Mouse (Mus musculus) G1E-ER4 (cell line): ENCODE measurements around the gene S100a11. TPM values are rescaled to one million over a fixed set of nuclear protein-coding genes. Genes with fewer than 3 reads are reported as not detected.

ENCODE experiments used
- GATA1 ChIP-seq: IDR thresholded peaks from one replicate; pipeline ENCODE4 v1.8.0; 2012; ENCODE audit warnings: low read length, inconsistent platforms
- polyA plus RNA-seq: library from polyadenylated mRNA; stranded (reverse); fragments of >175 nt; gene quantifications from 2 replicates; pipeline ENCODE4 v1.2.3, GENCODE M21; 2012

Gene S100a11
- polyA plus RNA-seq, 1 experiment, result not detected

DNA sequence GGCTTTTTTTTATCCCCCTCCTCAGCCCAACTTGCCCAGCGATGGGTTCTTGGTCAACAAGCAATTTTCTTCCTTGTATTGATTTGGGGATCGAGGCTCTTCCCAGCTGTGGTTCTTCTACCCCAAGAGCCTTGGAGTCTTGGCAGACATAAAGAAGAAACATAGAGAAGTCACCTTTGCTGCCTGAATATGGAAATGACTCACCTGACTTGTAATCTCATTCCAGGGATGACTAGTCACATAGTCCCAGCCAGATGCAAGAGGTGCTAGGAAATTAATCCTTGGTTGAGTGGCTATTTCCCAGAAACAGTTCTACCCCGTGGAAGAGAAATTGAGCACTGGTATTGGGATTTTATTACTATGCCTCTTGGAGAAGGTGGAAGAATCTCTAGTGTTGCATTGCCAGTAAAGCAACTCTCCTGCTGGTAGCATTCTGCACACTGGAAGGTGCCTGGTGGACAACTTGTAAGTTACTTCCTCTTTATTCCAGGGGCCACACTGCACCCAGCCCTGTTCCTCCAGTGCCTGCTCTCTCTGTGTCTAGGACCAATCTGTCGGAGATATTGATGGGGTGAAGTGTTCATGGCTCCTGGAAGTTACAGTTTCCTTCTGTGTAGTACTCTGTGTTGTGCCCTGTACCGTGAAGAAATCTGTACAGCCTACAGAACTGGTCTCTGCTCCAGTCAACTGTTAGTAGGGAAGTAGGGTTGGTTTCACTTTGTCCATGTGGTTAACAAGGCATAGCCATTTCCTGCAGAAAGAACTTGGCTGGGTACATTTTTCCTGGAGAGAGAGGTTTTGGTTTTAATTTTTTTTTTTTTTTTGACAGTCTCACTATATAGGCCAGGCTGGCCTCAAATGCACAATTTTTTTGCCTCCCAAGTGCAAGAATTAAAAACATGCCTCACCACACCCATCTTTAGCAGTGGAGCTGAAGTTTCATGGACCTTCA is 31.9 kb downstream of the S100a11 start:
- TF ChIP-seq GATA1, result no peak

DNA sequence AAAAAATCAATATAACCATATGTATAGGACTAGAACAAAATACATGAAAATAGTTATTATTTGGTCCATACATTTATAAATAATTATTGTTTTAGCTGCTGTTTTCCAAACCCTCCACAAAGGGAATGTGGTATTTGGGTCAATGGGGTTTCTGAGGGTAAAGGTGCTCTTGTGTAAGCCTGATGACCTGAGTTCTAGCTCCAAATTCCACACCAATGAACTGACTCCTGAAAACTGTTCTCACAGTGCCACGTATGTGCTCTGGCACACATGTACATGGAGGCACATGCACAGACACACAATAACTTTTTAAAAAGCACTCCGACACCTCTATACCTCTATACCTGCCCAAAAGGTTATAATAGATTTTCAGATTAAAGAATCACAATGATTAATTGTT is 33.0 kb downstream of the S100a11 start:
- TF ChIP-seq GATA1, result no peak

DNA sequence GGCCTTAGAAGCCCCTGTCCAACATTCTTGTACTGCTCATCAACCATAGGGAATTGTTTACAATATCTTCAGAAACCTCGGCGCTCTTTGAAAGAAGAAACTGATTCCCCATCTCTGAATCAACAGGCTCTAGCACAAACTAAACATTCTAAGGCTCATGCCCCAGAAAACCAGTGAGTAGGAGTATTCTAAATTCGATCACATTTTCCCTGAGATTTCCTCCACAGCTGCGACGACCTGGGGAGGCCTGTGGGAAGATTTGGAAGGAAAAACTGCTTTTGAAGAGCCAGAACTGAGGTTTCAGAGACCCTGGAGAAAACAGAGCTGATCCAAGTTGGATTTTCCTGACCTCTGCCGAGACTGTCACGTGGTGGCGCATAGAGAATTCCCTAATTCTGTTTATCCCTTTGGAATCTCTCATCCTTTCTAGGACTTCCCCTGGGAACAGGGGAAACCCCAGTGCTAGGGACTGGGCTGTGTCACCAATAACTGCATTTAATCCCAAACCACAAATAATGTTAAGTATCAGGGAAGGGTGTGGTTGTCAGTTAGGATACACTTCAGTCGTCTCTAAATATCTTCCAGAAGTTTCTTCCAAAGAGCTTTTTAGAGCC is 33.6 kb downstream of the S100a11 start:
- no peak for TF ChIP-seq GATA1

DNA sequence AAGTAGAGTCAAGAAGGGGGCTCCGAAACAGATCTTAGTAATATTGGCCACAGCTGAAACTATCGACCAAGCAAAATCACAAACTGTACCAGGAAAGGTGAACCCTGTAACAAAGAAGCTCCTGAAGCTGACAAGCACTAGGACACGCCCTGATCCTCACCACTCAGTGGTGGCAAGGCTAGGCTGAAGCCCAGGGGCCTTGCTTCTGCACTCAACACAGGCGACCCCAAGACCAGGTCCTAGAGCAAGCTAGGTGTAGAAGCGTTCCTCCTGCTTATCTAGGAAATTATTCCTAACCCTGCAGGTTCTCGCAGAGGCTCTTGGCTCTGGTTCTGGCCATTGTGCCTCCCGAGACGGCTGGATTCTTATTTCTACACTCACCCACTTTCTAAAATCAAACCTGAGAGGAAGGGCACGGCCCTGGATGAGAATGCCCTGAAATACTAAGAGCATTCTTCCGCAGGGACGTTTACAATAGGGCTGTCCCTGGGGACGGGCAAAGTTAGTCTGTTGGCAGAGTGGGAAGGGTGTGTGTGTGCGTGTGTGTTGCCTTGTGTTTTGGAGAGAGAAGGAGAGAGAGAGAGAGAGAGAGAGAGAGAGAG is 34.2 kb downstream of the S100a11 start:
- no peak for TF ChIP-seq GATA1

DNA sequence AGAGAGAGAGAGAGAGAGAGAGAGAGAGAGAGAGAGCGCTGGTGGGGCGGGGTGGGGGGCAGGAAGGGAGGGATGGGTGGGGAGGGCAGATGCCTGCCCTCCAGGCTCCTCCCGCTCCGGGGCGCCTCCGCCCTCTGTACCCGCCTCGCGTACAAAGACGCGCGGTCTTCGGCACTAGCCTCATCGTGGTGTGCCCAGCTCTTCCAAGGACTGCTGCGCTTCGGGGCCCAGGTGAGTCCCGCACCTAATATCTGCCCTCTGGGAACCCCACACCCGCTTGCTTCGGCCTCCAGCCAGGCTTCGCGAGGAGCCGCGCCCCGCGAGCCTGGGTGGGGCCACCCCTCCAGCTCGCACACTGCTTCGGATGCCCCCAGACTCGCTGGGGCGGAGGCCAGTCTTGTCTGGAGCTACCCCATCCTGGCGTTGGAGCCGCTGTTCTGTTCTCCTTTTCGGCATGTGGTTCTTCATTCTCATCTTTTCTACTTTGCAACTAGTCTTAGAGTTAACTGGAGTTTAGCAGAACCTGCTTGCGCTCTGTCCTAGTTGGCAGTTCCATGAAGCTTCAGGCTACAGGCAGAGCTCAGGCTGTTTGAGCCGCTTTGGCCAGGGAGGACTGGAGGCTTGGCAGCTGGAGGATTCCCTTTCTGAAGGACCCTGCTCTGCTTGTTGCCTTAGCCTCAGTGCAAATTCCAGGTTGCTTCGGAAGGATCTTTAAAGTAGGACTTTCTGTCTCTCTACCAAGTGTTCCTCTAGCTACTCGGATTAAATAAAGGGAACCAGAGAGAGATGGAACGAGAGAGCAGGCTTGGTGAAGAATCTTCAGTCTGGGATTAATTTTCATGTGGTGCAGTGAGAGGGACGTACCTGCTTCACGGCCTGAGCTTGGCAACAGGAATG is 34.9 kb downstream of the S100a11 start, which contains the start of gene S100a10:
Gene S100a10 (plus strand): TSS at position 100 of the 897 bp plus-strand sequence.
- TF ChIP-seq GATA1, result no peak

DNA sequence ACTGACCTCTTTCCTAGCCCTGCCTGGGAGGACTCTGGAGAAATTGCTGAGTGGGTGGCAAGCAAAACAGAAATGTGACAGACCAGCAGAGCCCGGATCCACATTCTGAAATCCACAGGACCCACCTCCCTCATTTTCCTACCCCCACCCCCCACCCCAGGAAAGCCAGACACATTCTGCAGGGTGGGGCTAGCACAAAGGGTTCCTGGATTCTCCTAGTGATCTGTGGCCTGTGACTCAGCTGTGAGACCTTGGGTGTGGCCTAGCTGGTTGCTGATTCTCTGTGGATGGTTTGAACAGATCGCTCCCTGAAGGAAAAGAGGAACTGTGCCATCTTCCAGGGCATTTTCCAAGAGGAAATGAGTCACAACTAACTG is 35.6 kb downstream of the S100a11 start:
- no peak for TF ChIP-seq GATA1

DNA sequence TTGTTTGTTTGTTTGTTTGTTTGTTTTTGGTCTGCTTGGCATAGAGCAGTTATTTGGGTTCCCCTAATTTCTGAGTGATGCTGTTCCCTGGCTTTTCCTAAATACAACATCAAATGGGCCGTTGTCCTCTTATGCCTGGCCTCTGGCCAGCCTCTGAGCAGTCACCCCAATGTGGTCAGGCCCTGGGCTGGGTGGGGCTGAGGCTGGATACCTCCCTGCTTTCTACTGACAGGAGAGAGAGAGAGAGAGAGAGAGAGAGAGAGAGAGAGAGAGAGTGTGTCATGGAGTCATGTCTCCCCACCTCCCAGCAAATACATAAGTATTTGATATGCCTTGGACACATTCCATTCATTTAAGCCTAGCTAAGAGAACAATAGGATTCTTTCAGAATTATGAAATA is 36.3 kb downstream of the S100a11 start:
- TF ChIP-seq GATA1, result no peak

DNA sequence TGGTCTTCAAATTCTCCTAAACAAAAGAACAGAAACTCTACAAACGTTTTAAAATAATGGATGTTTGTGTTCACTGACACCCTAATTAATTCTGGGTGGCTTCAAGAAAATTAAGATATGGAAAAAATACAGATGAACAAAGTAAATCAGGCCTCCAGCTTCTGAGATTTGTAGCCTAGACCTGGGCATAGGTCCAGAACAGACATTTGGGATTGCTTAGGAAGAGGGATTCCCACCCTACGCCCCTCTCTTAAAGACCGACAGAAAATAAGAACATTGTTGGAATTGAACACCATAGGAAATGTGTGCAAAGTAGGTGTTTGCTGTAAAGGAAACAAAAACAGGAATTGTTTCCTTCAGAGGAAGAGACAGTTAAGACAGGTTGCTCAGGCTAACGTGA is 37.2 kb downstream of the S100a11 start:
- no peak for TF ChIP-seq GATA1

DNA sequence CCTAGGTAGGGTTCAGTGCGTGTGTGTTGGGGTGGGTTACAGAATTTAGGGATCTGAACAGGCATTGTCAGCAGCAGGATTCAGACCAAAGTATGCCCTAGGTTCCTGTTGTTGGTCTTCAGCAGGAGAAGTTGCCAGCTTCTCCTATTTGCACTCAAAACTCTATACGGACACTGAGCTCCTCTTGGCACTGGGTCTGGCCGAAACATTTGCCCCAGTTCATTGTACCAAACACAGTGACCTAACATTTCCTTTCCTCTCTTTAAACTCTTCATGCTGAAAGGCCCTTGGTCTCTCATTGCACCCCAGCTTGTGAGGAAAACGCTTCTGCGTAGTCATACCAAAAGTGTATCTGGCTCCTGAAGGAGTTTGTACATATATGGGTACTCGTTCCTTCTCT is 39.7 kb downstream of the S100a11 start:
- TF ChIP-seq GATA1, result no peak

DNA sequence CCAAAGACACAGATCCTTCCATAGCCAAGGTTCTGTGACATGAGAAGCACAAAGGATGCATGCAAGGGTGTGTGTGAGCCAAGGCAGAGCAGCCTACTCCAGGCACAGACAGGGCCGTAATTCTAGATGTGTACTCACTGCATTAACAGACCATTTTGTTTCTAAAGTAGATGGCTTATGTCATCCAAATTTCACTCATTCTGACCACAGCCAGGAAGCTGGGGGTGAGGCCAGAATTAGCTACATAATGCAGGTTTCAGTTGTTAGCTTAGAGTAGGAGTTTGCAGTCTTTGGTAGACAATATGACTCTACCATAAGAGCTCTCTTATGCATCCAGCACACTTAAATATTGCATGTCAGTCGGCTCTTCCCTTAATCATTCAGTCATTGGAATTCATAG is 42.1 kb downstream of the S100a11 start:
- no peak for TF ChIP-seq GATA1

DNA sequence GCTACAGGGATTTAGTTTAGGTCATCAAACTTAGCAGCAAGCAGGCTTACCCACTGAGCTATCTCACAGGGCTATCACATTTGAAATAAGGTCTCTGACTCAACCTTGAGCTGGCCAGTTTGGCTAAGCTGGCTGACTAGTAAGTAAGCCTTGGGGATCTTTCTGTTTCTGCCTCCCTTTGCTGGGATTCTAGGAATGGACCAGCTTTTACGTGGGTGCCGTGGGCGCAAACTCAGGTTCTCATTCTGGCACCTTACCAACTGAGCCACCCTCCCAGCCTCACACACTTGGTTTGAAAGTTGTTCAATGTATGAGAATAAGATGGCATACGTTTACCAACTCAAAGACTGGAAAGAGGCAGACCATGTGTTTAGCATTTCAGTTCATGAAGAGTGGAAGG is 42.9 kb downstream of the S100a11 start:
- no peak for TF ChIP-seq GATA1

DNA sequence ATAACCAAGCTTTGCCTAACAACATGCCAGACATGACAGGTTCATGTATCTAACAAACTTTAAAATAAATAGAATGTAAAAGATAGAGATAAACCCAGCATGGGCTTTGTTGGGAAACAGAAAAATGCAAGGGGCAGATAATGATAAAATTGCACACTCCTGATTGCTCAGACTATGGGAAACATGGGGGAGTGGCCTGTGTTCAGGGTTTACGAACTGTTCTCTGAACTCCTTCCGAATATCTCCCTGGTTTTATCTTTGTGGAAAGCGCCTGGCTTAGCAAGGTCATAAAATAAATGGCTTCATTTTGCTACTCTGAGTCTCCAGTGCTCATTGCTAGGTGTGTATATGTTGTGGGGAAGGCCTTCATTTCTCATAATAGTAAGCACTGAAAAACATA is 46.6 kb downstream of the S100a11 start:
- no peak for TF ChIP-seq GATA1

DNA sequence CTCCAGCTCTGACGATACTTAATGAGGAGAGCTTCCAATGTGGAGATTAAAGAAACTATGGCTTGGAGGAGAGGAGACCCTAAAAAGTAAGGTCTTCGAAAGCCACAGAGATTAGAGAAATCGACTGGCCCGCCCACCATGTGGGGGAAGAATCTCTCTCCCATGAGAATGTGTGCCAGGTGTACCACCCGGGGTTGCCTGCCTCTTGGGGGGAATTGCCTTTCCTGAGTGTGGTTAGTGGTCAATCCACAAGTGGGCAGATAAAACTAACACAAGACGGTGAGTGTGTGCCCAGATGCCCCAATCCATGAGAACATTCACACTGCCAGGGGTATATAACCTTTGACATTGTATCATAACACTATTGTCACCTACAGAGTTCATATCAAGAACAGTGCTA is 47.4 kb downstream of the S100a11 start:
- no peak for TF ChIP-seq GATA1

DNA sequence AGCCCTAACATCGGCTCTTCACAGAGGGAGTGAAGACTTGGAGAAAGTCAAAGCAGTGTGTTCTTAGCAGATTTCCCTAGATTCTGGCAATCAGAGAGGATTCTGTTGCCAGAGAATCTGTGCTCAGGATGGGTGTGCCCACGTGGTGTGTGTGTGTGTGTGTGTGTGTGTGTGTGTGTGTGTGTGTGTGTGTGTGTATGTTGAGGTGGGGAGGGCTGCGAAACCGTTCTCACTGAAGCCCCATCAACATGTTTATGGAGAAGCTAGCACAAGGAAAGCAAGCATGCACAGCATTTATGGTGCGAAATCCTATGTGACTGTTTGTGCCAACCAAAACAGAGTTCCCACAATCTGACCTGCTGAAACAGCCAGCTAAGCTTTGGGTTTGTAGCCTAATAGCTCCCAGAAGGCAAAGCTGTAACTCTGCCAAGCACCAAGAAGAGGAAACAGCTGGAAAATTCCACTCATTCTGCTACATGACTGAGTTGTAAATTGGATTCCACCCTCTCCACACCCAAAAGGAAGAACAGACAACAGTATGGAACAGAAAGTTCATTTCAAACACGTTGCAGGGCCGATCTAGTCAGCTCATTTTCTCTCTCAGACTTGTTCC is 48.2 kb downstream of the S100a11 start:
- no peak for TF ChIP-seq GATA1

DNA sequence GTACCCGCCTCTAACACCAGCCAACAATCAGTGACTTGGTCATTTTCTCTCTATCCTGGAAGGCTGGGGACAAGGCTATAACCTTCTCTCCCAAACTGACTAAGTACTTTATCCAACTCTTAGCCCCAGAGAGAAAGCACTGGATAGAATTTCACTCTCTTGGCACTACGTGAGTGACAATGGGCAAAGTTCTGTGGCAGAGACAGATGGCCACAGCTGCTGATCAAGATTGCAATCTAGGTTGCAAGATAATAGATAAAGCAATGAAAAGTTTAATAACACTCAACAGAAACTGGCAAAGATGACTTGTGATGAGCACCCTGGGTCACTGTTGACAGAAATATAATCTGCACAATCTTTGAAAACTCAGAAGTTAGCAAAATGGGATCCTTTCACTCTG is 48.8 kb downstream of the S100a11 start:
- no peak for TF ChIP-seq GATA1
